Mouse (Mus musculus) limb, embryonic 10.5 days (tissue): ENCODE measurements around the gene Socs1. TPM values are rescaled to one million over a fixed set of nuclear protein-coding genes. Genes with fewer than 3 reads are reported as not detected.

Experiments
- DNase-seq: peaks from one replicate; pipeline ENCODE4 v3.0.0-alpha.2; 2017; ENCODE audit warnings: low spot score
- H3K27ac ChIP-seq: fragments of 300-500 bp; sonication (generic); 2 replicates; pipeline ENCODE4 v1.5.1; 2016; ENCODE audit warnings: mild to moderate bottlenecking
- H3K27me3 ChIP-seq: fragments of 300-500 bp; sonication (generic); 2 replicates; pipeline ENCODE4 v1.6.1; 2016; ENCODE audit warnings: low read depth, mild to moderate bottlenecking; ENCODE audit not compliant: poor library complexity, severe bottlenecking
- H3K36me3 ChIP-seq: fragments of 300-500 bp; sonication (generic); 2 replicates; pipeline ENCODE4 v1.6.1; 2016; ENCODE audit warnings: mild to moderate bottlenecking, moderate library complexity
- H3K4me1 ChIP-seq: fragments of 300-500 bp; sonication (generic); 2 replicates; pipeline ENCODE4 v1.6.1; 2016
- H3K4me3 ChIP-seq: fragments of 300-500 bp; sonication (generic); 2 replicates; pipeline ENCODE4 v1.5.1; 2016; ENCODE audit warnings: mild to moderate bottlenecking, moderate library complexity
- H3K9me3 ChIP-seq: fragments of 300-500 bp; sonication (generic); replicated peaks from 2 replicates; pipeline ENCODE4 v1.6.1; 2016; ENCODE audit warnings: mild to moderate bottlenecking
- WGBS: fragments of 180-500 bp; shearing (Covaris S2); methylation state at CpG from one replicate; pipeline ENCODE4 v1.1.7; 2016; 5-methylcytosine and 5-hydroxymethylcytosine counted together
- polyA plus RNA-seq: library from polyadenylated mRNA; unstranded; fragments of >200 nt; fragmentation: Nextera tagmentation; extraction: Ambion mirVana; gene quantifications from 2 replicates; pipeline ENCODE4 v1.2.1, GENCODE M21; 2016

Socs1 gene
- polyA plus RNA-seq, result 3.5 and 4.6 TPM in 2 replicates

DNA sequence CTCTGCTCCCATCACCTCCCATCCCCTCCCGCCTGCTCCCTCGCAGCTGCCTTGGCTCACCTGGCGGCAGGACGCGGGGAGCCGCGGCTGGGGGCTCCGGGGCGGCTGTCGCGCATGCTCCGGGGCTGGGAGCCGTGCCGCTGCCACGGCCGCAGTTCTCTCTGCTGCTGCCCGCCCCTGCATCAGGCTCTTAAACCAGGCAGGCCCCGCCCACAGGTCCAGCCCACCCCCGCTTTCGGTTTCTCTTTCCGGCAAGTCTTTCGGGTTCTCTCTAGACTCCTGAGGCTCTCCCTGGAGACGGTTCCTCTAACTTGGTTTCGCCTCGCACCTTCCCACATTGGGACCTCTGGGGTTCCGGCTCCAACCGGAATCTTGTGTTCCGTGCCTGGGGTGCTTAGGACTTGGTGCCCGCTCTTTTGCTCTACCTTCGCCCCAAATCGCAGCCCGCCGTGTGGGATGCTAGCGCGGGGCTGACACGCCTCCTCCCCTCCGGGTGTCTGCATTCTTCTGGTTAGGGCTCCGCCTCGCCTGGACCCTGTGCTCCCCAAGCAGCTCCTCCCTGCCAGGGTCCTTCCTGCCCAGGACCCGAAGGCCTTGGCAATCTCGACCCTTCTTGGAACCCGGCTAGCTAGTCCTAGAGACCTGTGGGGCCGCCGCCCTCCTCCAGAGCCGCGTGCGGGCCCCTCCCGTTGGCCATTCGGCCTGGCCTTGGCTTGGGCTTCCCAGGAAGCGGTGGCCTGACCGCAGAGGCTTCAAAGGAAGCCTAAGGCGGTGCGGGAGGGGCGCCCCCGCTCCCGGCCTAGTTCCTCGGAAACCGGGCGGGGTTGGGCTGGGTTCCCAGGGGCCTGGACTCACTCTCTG lies at the start of gene Socs1:
Socs1 (minus strand) TSS at position 166 of the 861 bp plus-strand sequence.
- no peaks in the 10 kb centered on the region for H3K9me3 ChIP-seq
- DNase-seq, result peak; percentile 92
- no peaks in the 10 kb centered on the region for H3K36me3 ChIP-seq
- WGBS, result under 1% methylated on average over 59 of the region's 59 CpGs
- peak within 1 kb of the TSS; percentile 94 for H3K27ac ChIP-seq
- H3K4me3 ChIP-seq, result peak within 1 kb of the TSS; percentile 75
- peaks cover 13% of the 10 kb centered on the region for H3K27me3 ChIP-seq
- H3K4me1 ChIP-seq, result peaks cover 71% of the 10 kb centered on the region

DNA sequence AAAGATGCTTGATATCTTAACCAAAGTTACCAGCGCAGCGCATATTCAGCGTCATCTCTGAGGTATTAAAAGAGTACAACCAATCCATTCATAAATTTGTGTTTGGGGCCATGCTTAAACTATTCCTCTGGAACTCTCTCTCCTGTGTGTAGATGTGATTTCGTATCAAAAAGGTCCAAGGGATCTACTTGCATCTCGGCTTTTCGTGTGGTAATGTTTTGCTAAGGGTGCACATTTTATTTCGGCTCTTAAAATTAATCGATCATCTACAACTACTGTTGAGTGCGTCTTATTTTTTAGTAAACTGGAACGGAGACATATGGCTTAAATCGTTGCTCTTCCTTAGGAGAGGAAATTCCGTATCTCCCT lies 49.2 kb upstream of the Socs1 start:
- 0 out of 2 replicates have a peak, but pooled peaks cover 7% of the 10 kb centered on the region for H3K27me3 ChIP-seq
- 0 out of 2 replicates have a peak, but pooled peaks cover 2% of the 10 kb centered on the region for H3K36me3 ChIP-seq
- DNase-seq, result no peak
- WGBS, result 11% methylated on average over 12 of the region's 12 CpGs
- no peaks in the 10 kb centered on the region for H3K9me3 ChIP-seq
- peaks cover 46% of the 10 kb centered on the region for H3K4me1 ChIP-seq
- H3K4me3 ChIP-seq, result peak overlapping the region; percentile 90
- peak overlapping the region; percentile 97 for H3K27ac ChIP-seq

DNA sequence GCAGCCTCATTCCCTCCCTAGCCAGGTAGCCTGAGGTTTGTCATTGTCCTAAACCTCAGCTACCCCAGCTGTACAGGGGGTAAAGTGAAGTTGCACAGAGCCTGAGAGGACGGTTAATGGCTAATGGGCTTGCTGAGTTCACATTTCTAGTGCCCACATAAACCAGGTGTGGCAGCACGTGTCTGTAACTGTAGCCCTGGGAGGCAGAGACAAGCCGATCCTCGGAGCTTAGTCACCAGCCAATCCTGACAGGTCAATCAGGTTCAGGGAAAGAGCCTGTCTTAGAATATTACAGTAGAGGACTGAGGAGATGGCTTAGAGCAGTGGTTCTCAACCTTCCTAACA lies 43.1 kb upstream of the Socs1 start:
- 72% methylated on average over 4 of the region's 4 CpGs for WGBS
- DNase-seq, result no peak
- Histone ChIP-seq H3K36me3 (no peaks in the 10 kb centered on the region), H3K4me1 (peaks cover 14% of the 10 kb centered on the region; the same call in 1 of the 2 replicates), H3K4me3 (no peak overlapping the region), H3K9me3 (no peaks in the 10 kb centered on the region), H3K27me3 (0 out of 2 replicates have a peak, but pooled peaks cover 3% of the 10 kb centered on the region), H3K27ac (0 out of 2 replicates have a peak overlapping the region, but pooled peaks have one; percentile 11)

DNA sequence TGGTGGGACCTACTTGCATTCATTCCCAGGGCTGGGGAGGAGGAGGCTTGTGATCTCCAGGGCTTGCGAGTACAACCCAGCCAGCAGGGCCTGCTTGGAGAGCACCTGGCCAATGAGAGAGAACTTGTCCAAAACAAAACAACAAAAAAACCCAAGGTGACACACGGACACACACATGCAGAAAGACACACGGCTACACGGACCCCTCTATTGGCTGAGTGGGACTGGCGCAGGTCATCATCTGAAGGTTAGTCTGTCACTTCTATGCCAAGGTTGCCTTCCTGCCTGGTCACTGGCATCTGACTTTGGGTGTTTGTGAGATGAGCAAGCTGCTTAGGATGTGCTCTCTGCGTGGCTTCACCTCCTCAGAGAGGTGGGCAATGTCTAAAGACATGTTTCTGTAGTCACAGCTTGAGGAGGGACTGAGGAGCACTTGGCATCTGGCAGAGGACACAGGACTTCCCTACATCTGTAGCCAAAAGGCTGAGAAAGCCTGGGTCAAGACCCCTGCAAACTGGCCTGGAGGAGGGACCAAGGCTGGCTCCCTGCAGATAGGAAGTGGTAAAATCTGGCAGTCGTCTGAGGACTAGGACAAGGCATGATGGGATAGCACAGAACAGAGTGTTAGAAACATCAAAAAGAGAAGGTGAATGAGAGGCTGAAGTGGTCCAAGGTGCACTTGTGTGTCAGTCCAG lies 42.6 kb upstream of the Socs1 start:
- Histone ChIP-seq H3K9me3 (no peaks in the 10 kb centered on the region), H3K36me3 (no peaks in the 10 kb centered on the region), H3K4me3 (no peak overlapping the region), H3K4me1 (peaks cover 14% of the 10 kb centered on the region; the same call in 1 of the 2 replicates), H3K27me3 (no peaks in the 10 kb centered on the region), H3K27ac (0 out of 2 replicates have a peak overlapping the region, but pooled peaks have one; percentile 11)
- WGBS, result 84% methylated on average over 7 of the region's 7 CpGs
- no peak for DNase-seq

DNA sequence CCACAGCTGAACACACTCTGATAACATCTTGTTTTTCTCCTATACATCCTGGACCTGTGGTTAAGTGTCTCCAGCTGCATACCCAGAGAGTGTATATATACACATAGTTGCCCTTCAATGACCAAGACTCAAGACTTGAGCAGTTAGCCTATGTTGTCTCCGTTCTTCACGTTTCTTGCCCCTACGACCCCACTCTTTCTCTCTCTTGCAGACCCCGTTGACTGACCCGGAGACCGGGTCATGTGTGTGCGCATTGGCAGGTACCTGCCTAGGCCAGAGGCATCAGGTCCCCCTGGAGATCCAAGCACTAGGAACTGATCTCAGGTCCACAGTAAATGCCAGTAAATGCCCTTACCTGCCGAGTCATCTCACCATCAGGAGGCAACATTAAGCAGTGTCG lies 41.9 kb upstream of the Socs1 start:
- Histone ChIP-seq H3K4me3 (no peak overlapping the region), H3K36me3 (no peaks in the 10 kb centered on the region), H3K4me1 (peaks cover 14% of the 10 kb centered on the region; the same call in 1 of the 2 replicates), H3K27ac (no peak overlapping the region), H3K27me3 (no peaks in the 10 kb centered on the region), H3K9me3 (no peaks in the 10 kb centered on the region)
- no peak for DNase-seq
- 91% methylated on average over 9 of the region's 9 CpGs for WGBS

DNA sequence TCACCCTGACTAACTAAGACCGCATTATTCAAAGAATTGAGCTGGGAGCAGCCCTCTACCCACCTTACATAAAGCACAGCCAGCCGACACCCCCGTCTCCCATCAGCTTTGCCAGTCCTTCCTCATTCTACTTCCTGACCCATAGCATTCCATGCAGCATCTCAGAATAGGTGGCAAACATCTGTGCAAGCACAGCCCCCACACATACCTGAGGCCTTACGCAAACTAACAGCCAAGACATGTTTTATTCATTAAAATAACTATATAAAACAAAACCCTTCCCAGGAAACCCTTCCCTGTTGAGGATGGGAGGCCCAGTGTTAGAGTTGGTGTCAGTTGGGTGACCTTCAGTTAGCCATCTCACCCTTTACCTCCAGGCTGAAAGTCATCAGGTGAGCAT lies 40.5 kb upstream of the Socs1 start:
- no peak for DNase-seq
- Histone ChIP-seq H3K4me3 (no peak overlapping the region), H3K36me3 (no peaks in the 10 kb centered on the region), H3K9me3 (no peaks in the 10 kb centered on the region), H3K27ac (no peak overlapping the region), H3K4me1 (peaks cover 20% of the 10 kb centered on the region), H3K27me3 (no peaks in the 10 kb centered on the region)
- WGBS, result 91% methylated on average over 4 of the region's 4 CpGs

DNA sequence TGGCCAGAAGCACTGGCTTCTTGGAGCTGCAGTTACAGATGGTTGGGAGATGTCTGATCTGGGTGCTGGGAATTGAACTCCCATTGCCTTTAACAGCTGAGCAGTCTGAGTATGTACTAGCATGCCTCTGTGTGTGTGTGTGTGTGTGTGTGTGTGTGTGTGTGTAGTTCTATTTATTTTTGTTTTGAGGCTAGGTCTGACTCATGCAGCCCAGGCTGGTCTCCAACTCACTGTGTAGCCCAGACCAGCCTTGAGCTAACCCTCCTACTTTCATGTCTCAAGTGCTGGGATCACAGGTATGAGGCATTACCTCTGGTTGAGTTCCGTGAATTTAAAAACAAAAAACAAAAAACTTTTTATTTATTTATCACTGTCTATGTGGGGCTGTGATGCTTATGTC lies 39.2 kb upstream of the Socs1 start:
- Histone ChIP-seq H3K4me3 (no peak overlapping the region), H3K27me3 (no peaks in the 10 kb centered on the region)
- 98% methylated on average over 1 of the region's 1 CpGs for WGBS

DNA sequence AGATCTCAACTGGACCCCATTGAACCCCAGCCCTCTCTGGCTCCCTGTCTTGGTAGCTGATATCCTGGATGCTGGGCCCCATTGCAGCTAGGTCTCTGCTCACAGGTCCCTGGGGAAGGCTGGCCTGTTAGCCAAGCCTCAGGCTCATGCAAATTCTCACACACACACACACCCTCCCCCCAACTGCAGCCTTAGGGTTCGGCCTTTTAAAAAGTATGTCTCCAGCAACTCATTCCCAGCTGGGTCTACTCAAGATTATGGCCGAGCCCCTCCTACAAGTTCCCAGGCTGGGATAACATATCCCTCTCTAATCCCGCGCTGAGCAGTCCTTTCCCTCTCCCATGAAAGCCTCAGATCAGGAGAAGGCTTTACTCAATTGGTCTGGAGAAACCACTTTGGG lies 36.1 kb upstream of the Socs1 start:
- no peak for DNase-seq
- H3K27me3 ChIP-seq, result no peaks in the 10 kb centered on the region
- no peaks in the 10 kb centered on the region for H3K9me3 ChIP-seq
- 69% methylated on average over 4 of the region's 4 CpGs for WGBS
- H3K36me3 ChIP-seq, result no peaks in the 10 kb centered on the region
- no peak overlapping the region for H3K4me3 ChIP-seq
- H3K4me1 ChIP-seq, result peaks cover 10% of the 10 kb centered on the region
- peak overlapping the region; percentile 33; the same call in 1 of the 2 replicates for H3K27ac ChIP-seq

More for the DNA sequence above, 39.2 kb upstream of the Socs1 start:
- Histone ChIP-seq H3K27ac (no peak overlapping the region), H3K4me1 (peaks cover 20% of the 10 kb centered on the region), H3K9me3 (no peaks in the 10 kb centered on the region), H3K36me3 (no peaks in the 10 kb centered on the region)
- no peak for DNase-seq

DNA sequence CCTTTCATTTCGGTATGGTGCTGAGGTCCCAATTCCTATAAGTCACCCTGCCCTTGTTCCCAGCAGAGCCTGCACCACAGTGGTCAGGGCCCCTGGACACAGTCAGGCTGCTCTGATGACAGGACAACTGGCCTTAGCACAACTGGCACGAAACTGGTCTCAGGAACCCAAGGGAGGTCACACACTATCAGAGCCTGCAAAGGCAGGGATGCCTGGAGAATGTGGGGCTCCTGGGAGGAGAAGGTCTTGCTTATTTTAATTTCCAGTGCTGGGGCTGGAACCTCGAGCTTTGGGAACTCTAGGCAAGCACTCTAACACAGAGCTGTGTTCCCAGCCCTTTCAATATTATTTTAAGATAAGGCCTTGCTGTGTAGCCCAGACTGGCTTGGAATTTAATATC lies 34.6 kb upstream of the Socs1 start:
- Histone ChIP-seq H3K27me3 (no peaks in the 10 kb centered on the region), H3K4me3 (no peak overlapping the region), H3K9me3 (no peaks in the 10 kb centered on the region), H3K27ac (no peak overlapping the region), H3K36me3 (no peaks in the 10 kb centered on the region), H3K4me1 (peaks cover 9% of the 10 kb centered on the region)
- WGBS, result 82% methylated on average over 3 of the region's 3 CpGs
- no peak for DNase-seq

DNA sequence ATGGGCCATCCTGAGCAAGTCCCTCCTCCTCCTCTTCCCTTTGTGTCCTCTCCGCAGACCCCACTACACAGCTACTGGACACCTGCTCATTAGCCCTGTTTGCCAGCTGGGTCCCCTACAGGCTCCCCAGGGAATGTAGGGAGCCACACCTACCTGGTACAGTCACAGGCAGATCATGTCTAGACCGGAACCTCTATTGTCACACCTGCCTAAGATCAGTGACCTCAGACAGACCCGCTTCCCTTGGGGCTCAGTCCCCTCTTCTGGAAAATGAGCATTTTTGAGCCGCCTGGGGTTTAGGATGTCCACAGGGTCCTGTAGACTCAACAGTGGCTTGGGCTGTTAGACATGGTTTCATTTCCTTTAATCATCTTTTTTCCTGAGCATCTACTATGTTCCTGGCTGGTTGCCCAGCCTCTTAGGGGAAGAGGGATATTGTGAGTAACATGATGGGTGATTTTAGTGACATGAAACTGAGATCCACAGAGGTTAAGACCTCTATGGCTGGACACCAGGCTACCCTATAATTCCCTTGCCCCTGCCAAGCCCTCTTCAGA lies 33.3 kb upstream of the Socs1 start:
- Histone ChIP-seq H3K36me3 (no peaks in the 10 kb centered on the region), H3K4me3 (no peak overlapping the region), H3K4me1 (peaks cover 13% of the 10 kb centered on the region), H3K27me3 (no peaks in the 10 kb centered on the region), H3K9me3 (no peaks in the 10 kb centered on the region), H3K27ac (no peak overlapping the region)
- 89% methylated on average over 4 of the region's 4 CpGs for WGBS
- DNase-seq, result no peak

DNA sequence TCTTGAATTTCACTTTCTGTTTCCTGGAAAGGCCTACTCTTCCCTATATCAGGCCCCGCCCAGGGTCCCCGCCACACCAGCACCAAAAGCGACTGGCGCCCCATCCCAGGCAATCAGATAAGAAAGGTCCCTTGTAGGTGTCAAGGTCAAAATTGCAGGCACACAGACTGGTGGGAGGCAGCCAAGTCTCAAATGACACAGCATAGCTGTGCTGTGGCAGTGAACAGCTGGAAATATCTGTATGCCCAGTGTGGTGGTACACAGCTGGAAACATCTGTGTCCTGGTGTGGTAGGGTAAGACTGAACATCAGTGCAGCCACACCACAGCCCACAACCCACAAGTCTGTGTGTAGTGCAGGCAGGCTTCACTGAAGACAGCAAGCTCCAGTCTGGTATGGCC lies 29.5 kb upstream of the Socs1 start:
- peaks cover 9% of the 10 kb centered on the region; the same call in 1 of the 2 replicates for H3K4me1 ChIP-seq
- no peak overlapping the region for H3K27ac ChIP-seq

DNA sequence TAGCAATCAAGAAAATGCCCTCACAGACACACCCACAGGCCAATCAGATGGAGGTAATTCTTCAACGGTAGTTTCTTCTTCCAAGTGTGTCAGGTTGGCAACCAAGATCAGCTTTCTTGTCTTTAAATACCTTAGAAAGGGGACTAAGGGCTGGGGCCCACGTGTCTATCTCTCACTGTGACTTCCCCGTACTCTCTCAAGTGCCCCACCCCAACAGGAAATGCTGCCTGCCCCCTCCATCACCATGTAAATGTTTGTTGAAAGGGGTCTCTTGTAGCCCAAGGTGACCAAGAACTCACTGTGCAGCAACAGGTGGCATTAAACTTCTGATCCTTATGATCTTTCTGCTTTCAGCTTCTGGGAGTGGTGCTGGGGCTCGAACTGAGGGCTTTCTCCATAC lies 28.4 kb upstream of the Socs1 start:
- Histone ChIP-seq H3K27ac (no peak overlapping the region), H3K9me3 (no peaks in the 10 kb centered on the region), H3K4me3 (no peak overlapping the region), H3K4me1 (peaks cover 9% of the 10 kb centered on the region; the same call in 1 of the 2 replicates), H3K36me3 (no peaks in the 10 kb centered on the region), H3K27me3 (no peaks in the 10 kb centered on the region)
- 79% methylated on average over 4 of the region's 4 CpGs for WGBS
- no peak for DNase-seq

More for the DNA sequence above, 29.5 kb upstream of the Socs1 start:
- WGBS, result 75% methylated on average over 4 of the region's 4 CpGs
- Histone ChIP-seq H3K36me3 (no peaks in the 10 kb centered on the region), H3K4me3 (no peak overlapping the region), H3K9me3 (no peaks in the 10 kb centered on the region), H3K27me3 (no peaks in the 10 kb centered on the region)
- DNase-seq, result no peak
